Mouse (Mus musculus): ENCODE measurements at regions not wholly inside any gene's neighbourhood (a gene's known extent, or its start where the extent isn't known, plus 50 kb on each side); places are given as distances from the start of the nearest gene placed in this dataset.

DNA sequence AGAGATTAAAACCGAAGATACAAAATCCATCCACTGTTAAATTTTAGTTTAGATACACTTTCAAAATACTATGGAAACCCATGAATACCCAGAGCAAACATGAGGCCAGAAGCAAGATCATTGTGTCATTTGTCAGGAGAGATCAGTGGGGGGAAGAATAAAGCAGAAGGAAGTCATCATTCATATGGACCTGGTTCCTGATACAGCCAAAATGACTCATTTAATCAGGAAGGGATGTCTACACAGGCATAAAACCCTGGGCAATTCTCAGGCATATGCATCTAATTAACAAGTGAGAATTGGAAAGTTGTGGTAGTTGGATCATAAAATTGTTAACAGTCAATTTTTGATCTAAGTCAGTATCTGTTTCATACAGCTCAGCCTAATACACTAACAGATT is 379.2 kb upstream of the Cited2 start:
- TF ChIP-seq CTCF (conservative IDR thresholded peaks at IDR 0.05; ENCODE audit: insufficient read depth, insufficient read length, low read depth, low read length): no peak
- no peak for TF ChIP-seq POLR2A (IDR thresholded peaks at IDR 0.05; ENCODE audit: low read depth, low read length)
- 88% methylated on average over 1 of the region's 1 CpGs for WGBS
- no peaks in the 10 kb centered on the region for H3K4me1 ChIP-seq (ENCODE audit: control insufficient read depth, insufficient read depth, low read length)

DNA sequence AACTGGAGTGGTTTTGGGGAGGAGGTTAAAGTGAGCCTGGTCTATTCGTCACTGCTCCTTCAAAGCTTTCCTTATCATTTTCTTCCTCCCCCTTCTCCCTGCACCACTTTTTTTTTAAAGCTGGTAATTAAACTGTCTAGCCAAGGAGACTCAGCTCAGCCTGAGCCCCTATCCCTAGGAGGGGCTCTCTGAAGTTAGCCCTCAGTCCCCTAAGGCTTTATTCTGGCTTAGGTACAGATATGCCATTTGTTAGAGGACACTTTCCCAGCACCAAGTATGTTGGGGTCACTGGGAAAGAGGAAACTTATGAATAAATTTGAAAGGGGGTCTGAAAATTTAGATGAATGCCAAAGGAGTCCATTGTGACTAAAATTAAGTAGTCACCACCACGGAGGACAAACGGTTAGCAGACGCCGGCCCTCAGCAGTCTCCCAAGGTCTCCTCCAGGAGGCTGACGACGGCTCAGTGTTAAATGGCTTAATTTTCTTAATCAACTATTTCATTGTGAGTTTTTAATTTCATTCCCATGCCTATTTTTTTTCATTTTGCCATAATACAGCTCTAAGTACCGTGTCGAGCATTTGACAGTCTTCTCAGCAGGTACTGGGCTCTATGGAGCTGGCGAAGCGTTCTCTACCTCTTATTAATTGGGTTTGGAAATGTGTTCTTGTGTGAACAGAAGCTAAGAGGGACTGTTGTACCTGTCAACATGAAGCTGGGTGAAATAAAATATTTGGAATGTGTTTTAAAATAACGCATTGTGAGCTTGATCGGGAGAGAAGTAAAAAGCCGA is 370.6 kb upstream of the Cited2 start:
- WGBS: 93% methylated on average over 14 of the region's 14 CpGs
- Histone ChIP-seq H3K27ac (ENCODE audit: insufficient read depth, low read depth, low read length) (no peak overlapping the region), H3K36me3 (ENCODE audit: control insufficient read depth, insufficient read depth, low read length) (no peaks in the 10 kb centered on the region), H3K27me3 (replicated peaks; ENCODE audit: control insufficient read depth, insufficient read depth, low read length) (no peaks in the 10 kb centered on the region), H3K4me1 (ENCODE audit: control insufficient read depth, insufficient read depth, low read length) (no peaks in the 10 kb centered on the region), H3K4me3 (ENCODE audit: insufficient read depth, low read depth, low read length) (no peak overlapping the region)
- TF ChIP-seq CTCF (conservative IDR thresholded peaks at IDR 0.05; ENCODE audit: insufficient read depth, insufficient read length, low read depth, low read length) (no peak), POLR2A (IDR thresholded peaks at IDR 0.05; ENCODE audit: low read depth, low read length) (no peak)
- DNase-seq: no peak

More for the DNA sequence above, 379.2 kb upstream of the Cited2 start:
- no peaks in the 10 kb centered on the region for H3K36me3 ChIP-seq (ENCODE audit: control insufficient read depth, insufficient read depth, low read length)
- no peaks in the 10 kb centered on the region for H3K27me3 ChIP-seq (replicated peaks; ENCODE audit: control insufficient read depth, insufficient read depth, low read length)
- H3K27ac ChIP-seq (ENCODE audit: insufficient read depth, low read depth, low read length): no peak overlapping the region
- DNase-seq: no peak
- no peak overlapping the region for H3K4me3 ChIP-seq (ENCODE audit: insufficient read depth, low read depth, low read length)

DNA sequence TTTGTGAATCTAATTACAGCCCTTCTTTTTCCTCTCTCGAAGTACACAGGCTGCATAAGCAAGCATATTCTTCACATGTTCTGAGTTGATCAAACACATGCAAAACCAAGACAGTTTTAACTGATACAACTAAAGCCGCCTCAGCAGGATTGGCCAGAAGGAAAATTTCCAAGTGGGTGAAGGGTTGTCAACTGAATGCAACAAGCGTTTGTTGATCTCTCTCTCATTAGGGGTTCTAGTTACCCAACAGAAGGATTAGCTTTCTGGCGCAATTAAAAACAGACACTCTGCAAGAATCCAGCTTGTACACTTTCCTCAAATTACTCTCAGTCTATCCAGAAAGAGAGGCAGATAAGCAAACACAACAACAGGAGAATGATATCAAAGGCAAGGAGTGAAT is 367.5 kb upstream of the Cited2 start:
- TF ChIP-seq POLR2A (IDR thresholded peaks at IDR 0.05; ENCODE audit: low read depth, low read length) (no peak), CTCF (conservative IDR thresholded peaks at IDR 0.05; ENCODE audit: insufficient read depth, insufficient read length, low read depth, low read length) (no peak)
- 47% methylated on average over 4 of the region's 4 CpGs for WGBS
- DNase-seq: peak; percentile 19
- H3K4me1 ChIP-seq (ENCODE audit: control insufficient read depth, insufficient read depth, low read length): no peaks in the 10 kb centered on the region
- H3K27me3 ChIP-seq (replicated peaks; ENCODE audit: control insufficient read depth, insufficient read depth, low read length): no peaks in the 10 kb centered on the region
- no peaks in the 10 kb centered on the region for H3K36me3 ChIP-seq (ENCODE audit: control insufficient read depth, insufficient read depth, low read length)
- H3K27ac ChIP-seq (ENCODE audit: insufficient read depth, low read depth, low read length): no peak overlapping the region
- no peak overlapping the region for H3K4me3 ChIP-seq (ENCODE audit: insufficient read depth, low read depth, low read length)

DNA sequence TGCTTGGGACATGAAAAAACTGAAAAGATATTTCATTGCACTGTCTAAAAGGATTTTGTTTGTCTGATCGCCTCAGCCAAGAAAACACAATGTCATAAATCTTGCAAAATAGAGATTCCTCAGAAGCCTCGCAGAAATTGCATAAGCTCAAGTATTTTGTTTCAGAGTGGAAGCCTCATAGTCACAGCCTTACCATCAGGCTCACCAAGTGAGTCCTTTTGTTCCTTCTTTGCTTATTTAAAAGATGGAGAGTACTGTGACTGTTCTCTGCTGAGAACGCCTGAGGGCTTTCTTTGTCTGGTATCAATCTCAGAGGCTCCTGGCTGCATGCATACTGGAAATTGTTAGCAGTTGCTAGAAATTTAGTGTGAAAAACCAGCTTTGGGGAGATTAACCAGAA is 367.0 kb upstream of the Cited2 start:
- no peaks in the 10 kb centered on the region for H3K36me3 ChIP-seq (ENCODE audit: control insufficient read depth, insufficient read depth, low read length)
- H3K27me3 ChIP-seq (replicated peaks; ENCODE audit: control insufficient read depth, insufficient read depth, low read length): no peaks in the 10 kb centered on the region
- TF ChIP-seq CTCF (conservative IDR thresholded peaks at IDR 0.05; ENCODE audit: insufficient read depth, insufficient read length, low read depth, low read length): no peak
- TF ChIP-seq POLR2A (IDR thresholded peaks at IDR 0.05; ENCODE audit: low read depth, low read length): no peak
- 58% methylated on average over 3 of the region's 3 CpGs for WGBS
- no peak overlapping the region for H3K4me3 ChIP-seq (ENCODE audit: insufficient read depth, low read depth, low read length)
- H3K27ac ChIP-seq (ENCODE audit: insufficient read depth, low read depth, low read length): no peak overlapping the region
- DNase-seq: peak; percentile 29
- H3K4me1 ChIP-seq (ENCODE audit: control insufficient read depth, insufficient read depth, low read length): no peaks in the 10 kb centered on the region

GRCm38 (mm10) chr10:17362643-17363042 is 360.4 kb upstream of the Cited2 start:
- TF ChIP-seq CTCF (conservative IDR thresholded peaks at IDR 0.05; ENCODE audit: insufficient read depth, insufficient read length, low read depth, low read length): no peak
- no peak for TF ChIP-seq POLR2A (IDR thresholded peaks at IDR 0.05; ENCODE audit: low read depth, low read length)
- Histone ChIP-seq H3K4me3 (ENCODE audit: insufficient read depth, low read depth, low read length) (no peak overlapping the region), H3K4me1 (ENCODE audit: control insufficient read depth, insufficient read depth, low read length) (0 out of 2 replicates have a peak, but pooled peaks cover 3% of the 10 kb centered on the region), H3K36me3 (ENCODE audit: control insufficient read depth, insufficient read depth, low read length) (no peaks in the 10 kb centered on the region), H3K27ac (ENCODE audit: insufficient read depth, low read depth, low read length) (no peak overlapping the region), H3K27me3 (replicated peaks; ENCODE audit: control insufficient read depth, insufficient read depth, low read length) (no peaks in the 10 kb centered on the region)
- DNase-seq: peak; percentile 72
- WGBS: 65% methylated on average over 3 of the region's 3 CpGs

GRCm38 (mm10) chr10:17366042-17366740 is 356.8 kb upstream of the Cited2 start:
- Histone ChIP-seq H3K27ac (ENCODE audit: insufficient read depth, low read depth, low read length) (peak overlapping the region; percentile 4), H3K4me3 (ENCODE audit: insufficient read depth, low read depth, low read length) (no peak overlapping the region), H3K4me1 (ENCODE audit: control insufficient read depth, insufficient read depth, low read length) (0 out of 2 replicates have a peak, but pooled peaks cover 3% of the 10 kb centered on the region), H3K36me3 (ENCODE audit: control insufficient read depth, insufficient read depth, low read length) (no peaks in the 10 kb centered on the region), H3K27me3 (replicated peaks; ENCODE audit: control insufficient read depth, insufficient read depth, low read length) (no peaks in the 10 kb centered on the region)
- 66% methylated on average over 3 of the region's 3 CpGs for WGBS
- DNase-seq: no peak
- TF ChIP-seq CTCF (conservative IDR thresholded peaks at IDR 0.05; ENCODE audit: insufficient read depth, insufficient read length, low read depth, low read length): no peak
- TF ChIP-seq POLR2A (IDR thresholded peaks at IDR 0.05; ENCODE audit: low read depth, low read length): no peak

DNA sequence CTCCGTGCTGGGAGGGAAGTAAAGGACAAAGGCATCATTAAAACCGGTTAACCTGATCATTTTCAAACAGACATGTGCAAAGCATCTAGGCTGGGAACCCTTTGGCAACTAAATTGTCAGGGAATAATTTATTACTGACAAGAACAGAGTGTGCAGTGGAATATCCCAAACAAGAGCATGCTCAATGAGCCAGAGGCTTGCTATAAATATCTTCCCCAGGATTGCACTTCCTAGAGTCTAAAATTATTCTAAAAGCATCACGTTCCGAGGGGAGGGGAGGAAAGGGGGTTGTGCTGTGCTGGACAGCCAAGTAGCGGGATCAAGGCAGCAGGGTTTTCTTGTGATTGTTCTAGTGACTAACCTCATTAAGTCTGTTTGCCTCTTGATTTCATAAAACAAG is 356.0 kb upstream of the Cited2 start:
- 24% methylated on average over 5 of the region's 5 CpGs for WGBS

More for the DNA sequence above, 356.0 kb upstream of the Cited2 start:
- Histone ChIP-seq H3K36me3 (ENCODE audit: control insufficient read depth, insufficient read depth, low read length) (no peaks in the 10 kb centered on the region), H3K27ac (ENCODE audit: insufficient read depth, low read depth, low read length) (no peak overlapping the region), H3K4me1 (ENCODE audit: control insufficient read depth, insufficient read depth, low read length) (0 out of 2 replicates have a peak, but pooled peaks cover 3% of the 10 kb centered on the region), H3K27me3 (replicated peaks; ENCODE audit: control insufficient read depth, insufficient read depth, low read length) (no peaks in the 10 kb centered on the region), H3K4me3 (ENCODE audit: insufficient read depth, low read depth, low read length) (no peak overlapping the region)
- TF ChIP-seq POLR2A (IDR thresholded peaks at IDR 0.05; ENCODE audit: low read depth, low read length): no peak
- no peak for TF ChIP-seq CTCF (conservative IDR thresholded peaks at IDR 0.05; ENCODE audit: insufficient read depth, insufficient read length, low read depth, low read length)
- peak; percentile 84 for DNase-seq

Measured in kidney, adult 2 months (tissue).